Mouse (Mus musculus) small intestine, adult 2 months (tissue): ENCODE data around the gene Itgav.

Source experiments
- CTCF ChIP-seq: fragments of 200-500 bp; IDR thresholded peaks from 2 replicates; pipeline ENCODE4 v1.5.1; 2012; ENCODE audit warnings: low read depth, mild to moderate bottlenecking, control low read depth, inconsistent platforms, low read length, moderate library complexity, mixed read lengths; ENCODE audit not compliant: insufficient replicate concordance, insufficient read length; ENCODE audit errors: extremely low read depth
- POLR2A ChIP-seq: fragments of 200-500 bp; IDR thresholded peaks from 2 replicates; pipeline ENCODE4 v1.6.1; 2012; ENCODE audit warnings: low read depth, mild to moderate bottlenecking, control low read depth, inconsistent platforms, low read length, moderate library complexity

DNA sequence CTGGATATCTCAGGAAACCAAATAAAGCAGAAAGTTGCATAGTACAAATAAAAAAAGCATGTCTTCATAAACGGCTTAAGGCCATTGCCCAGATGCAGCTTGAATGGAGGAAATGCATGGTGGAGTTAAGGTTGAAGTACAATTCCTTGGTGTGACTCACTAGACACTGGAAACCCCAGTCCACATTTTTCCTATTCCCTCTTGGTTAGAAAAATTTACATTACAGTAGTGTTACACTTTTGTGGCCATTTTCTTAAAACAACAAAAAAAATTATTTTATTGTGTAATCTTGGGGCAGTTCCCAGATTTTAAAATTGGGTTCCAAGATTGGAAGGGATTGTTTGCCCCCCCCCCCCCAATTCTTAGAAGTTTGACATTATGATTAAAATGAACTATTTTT lies 35.9 kb downstream of the Itgav start:
- TF ChIP-seq CTCF, result no peak
- no peak for TF ChIP-seq POLR2A
